Mouse (Mus musculus) right cerebral cortex, adult 2 months (tissue): Measurements from ENCODE around the gene 1190002N15Rik.

ENCODE experiments used
- DNase-seq, 2 experiments: peaks; one replicate each; pipeline ENCODE4 v3.0.0; 2021 to 2022; ENCODE audit warnings: low spot score in 2 of 2

The 1190002N15Rik gene

GRCm38 (mm10) chr9:94529987-94530386 lies 7.9 kb downstream of the 1190002N15Rik start:
- DNase-seq: no peak

GRCm38 (mm10) chr9:94529146-94529746 lies 8.6 kb downstream of the 1190002N15Rik start:
- no peak for DNase-seq

GRCm38 (mm10) chr9:94526473-94526872 lies 11.4 kb downstream of the 1190002N15Rik start:
- no peak for DNase-seq

GRCm38 (mm10) chr9:94512246-94512645 lies 25.6 kb downstream of the 1190002N15Rik start:
- DNase-seq: no peak

GRCm38 (mm10) chr9:94511139-94511538 lies 26.7 kb downstream of the 1190002N15Rik start:
- no peak for DNase-seq

- DNase-seq: no peak
Measured at GRCm38 (mm10) chr9:94506980-94507379, 30.9 kb downstream of the 1190002N15Rik start.

- DNase-seq: peak in 1 of 2 experiments; percentile 30
Measured at GRCm38 (mm10) chr9:94491467-94491866, 46.4 kb downstream of the 1190002N15Rik start.

- DNase-seq: no peak
Measured at GRCm38 (mm10) chr9:94487976-94488375, 49.9 kb downstream of the 1190002N15Rik start.

- no peak for DNase-seq
Measured at GRCm38 (mm10) chr9:94483291-94483879, 54.5 kb downstream of the 1190002N15Rik start.

GRCm38 (mm10) chr9:94482215-94482975 lies 55.5 kb downstream of the 1190002N15Rik start:
- peak in 1 of 2 experiments; percentile 50 for DNase-seq

GRCm38 (mm10) chr9:94481057-94481456 lies 56.8 kb downstream of the 1190002N15Rik start:
- DNase-seq: no peak

GRCm38 (mm10) chr9:94479382-94479781 lies 58.5 kb downstream of the 1190002N15Rik start:
- DNase-seq: no peak

GRCm38 (mm10) chr9:94478954-94479353 lies 58.9 kb downstream of the 1190002N15Rik start:
- no peak for DNase-seq

- no peak for DNase-seq
Measured at GRCm38 (mm10) chr9:94475973-94476372, 61.9 kb downstream of the 1190002N15Rik start.

- DNase-seq: no peak
Measured at GRCm38 (mm10) chr9:94473898-94474297, 64.0 kb downstream of the 1190002N15Rik start.

- DNase-seq: no peak
Measured at GRCm38 (mm10) chr9:94472963-94473582, 64.8 kb downstream of the 1190002N15Rik start.

- no peak for DNase-seq
Measured at GRCm38 (mm10) chr9:94471485-94471884, 66.4 kb downstream of the 1190002N15Rik start.
